Mouse (Mus musculus) thymus, postnatal 36 days (tissue): ENCODE data around the gene Shoc2.
"Not testable (repeated sequence)": the region's sequence is repeated elsewhere in the genome, so short reads cannot be mapped to it uniquely, and the experiment has no call there.

Source experiments
- DNase-seq, 2 experiments: peaks; one replicate each; pipeline ENCODE4 v3.0.0; 2022; ENCODE audit warnings: mixed read lengths in 2 of 2

The Shoc2 gene

GRCm38 (mm10) chr19:53934046-53934445, 10.1 kb upstream of the Shoc2 start:
- DNase-seq: no peak

GRCm38 (mm10) chr19:53939467-53939866, 4.6 kb upstream of the Shoc2 start:
- no peak for DNase-seq

DNA sequence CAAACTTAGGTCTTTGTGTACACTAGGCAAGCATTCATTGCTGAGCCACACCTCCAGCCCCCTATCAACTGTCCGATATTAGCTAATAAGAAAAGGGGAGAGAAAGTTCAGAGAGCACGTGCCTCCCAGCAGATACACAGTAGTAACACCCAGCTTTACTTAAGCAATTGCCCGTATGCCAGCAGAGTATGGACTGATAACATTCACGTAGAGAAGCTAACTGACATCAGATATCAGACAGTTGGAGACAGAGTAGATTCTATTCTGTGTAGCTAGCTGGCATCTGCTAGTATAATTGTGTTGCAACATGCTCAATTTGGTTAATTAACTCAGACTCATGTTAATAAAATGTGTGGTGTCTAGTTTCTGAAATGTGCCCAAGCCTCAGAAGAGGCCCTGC, 3.0 kb upstream of the Shoc2 start:
- DNase-seq: no peak

GRCm38 (mm10) chr19:53942342-53942741, 1.8 kb upstream of the Shoc2 start:
- DNase-seq: no peak

DNA sequence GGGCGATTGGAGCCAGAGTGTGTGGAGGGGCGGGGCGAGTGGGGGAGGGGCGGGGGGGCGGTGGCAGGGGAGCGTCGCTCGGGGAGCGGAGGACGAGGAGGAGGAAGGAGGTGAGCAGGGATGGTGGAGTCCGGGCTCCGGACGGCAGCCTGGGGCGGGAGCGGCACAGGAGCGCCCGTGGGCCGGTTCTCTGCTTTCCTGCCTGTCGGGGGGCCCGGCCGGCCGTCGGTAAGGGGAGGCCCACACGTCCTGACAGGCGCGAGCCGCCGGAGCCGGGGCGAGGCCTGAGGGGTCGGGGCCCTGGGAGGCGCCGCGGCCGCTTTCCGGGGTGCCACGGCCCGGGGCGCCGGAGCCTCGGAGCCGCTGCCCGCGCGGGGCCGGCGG, 672 bp downstream of the Shoc2 start:
- no peak for DNase-seq

GRCm38 (mm10) chr19:53945171-53946042, 1.3 kb downstream of the Shoc2 start:
- peak; percentile 48 to 68 for DNase-seq

- no peak for DNase-seq
Measured at GRCm38 (mm10) chr19:53957513-53957912, 13.4 kb downstream of the Shoc2 start.

DNA sequence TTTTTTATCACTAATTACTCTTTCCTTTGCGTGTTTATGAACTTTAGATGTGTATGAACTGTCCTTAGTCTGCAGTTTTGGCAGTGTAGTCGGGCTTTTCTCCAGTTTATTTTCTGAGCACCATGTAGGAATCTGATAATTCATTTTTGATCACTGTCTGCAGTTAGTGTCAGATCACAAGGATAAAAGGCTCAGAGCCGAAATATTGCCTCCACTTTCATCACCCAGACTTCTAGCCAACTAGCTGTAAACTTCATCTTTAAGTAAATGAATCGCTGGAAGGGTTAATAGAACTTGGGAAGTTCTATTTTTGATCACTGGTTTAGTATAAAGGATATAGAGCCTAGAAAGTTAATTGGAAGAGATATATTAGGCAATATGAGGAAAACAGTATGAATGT, 18.4 kb downstream of the Shoc2 start:
- no peak for DNase-seq

DNA sequence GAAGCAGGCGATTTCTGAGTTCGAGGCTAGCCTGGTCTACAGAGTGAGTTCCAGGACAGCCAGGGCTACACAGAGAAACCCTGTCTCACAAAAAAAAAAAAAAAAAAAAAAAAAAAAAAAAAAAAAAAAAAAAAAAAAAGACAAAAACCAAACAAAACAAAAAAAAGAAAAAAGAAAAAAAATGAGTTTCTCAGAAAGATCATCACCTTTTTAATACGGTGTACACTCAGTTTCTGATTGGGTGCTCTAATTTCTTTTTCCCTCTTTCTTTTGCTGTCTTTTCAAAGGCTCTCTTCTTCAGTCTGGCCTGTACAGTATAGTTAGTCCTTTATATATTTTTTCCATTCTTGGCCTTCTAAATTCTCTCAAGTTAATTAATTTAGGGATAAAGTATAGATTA, 20.2 kb downstream of the Shoc2 start:
- DNase-seq: not testable (repeated sequence)

- DNase-seq: no peak
Measured at GRCm38 (mm10) chr19:53964910-53965633, 21.0 kb downstream of the Shoc2 start.

- DNase-seq: no peak
Measured at GRCm38 (mm10) chr19:53969226-53969625, 25.1 kb downstream of the Shoc2 start.

DNA sequence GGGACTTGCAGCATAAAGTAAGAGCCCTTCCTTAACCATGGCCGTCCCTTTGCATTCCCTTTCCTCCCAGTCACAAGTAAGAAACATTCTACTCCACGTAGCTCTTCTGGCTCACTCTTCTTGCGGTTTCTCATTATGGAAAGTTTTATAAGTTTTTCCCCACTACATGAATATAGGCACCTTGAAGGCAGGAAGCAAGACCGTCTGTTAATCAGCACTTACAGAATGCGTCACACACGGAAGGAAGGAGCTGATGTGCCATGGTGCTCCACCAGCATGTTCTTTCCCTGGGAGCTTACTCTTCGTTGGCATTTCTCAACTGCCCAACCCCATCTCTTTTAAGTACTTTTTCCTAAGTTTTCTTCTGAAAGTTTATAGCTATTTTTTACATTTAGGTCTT, 27.8 kb downstream of the Shoc2 start:
- DNase-seq: no peak

- DNase-seq: no peak
Measured at GRCm38 (mm10) chr19:53973656-53974055, 29.6 kb downstream of the Shoc2 start.

- DNase-seq: no peak
Measured at GRCm38 (mm10) chr19:53982041-53982440, 37.9 kb downstream of the Shoc2 start.

GRCm38 (mm10) chr19:53983336-53983735, 39.2 kb downstream of the Shoc2 start:
- peak; percentile 9 to 13 for DNase-seq

GRCm38 (mm10) chr19:53984628-53985027, 40.5 kb downstream of the Shoc2 start:
- no peak for DNase-seq

DNA sequence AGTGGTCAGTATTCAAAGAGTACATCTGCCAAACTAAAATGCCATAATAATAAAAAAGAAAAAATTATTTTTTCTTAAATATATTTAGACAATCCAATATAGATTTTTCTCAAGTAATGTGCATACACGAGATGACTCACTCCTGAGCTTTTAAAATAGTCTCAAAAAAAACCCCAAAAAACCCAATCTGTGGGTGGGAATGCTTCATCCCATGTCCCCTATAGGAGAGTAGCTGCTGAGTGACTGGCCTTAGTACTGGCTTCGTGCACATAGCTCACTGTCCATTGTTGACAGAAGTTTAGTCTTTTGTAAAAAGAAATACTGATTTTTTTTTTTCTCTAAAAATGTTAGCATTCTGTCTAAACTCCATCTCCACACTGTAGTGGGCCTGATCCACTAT, 46.4 kb downstream of the Shoc2 start:
- DNase-seq: no peak

DNA sequence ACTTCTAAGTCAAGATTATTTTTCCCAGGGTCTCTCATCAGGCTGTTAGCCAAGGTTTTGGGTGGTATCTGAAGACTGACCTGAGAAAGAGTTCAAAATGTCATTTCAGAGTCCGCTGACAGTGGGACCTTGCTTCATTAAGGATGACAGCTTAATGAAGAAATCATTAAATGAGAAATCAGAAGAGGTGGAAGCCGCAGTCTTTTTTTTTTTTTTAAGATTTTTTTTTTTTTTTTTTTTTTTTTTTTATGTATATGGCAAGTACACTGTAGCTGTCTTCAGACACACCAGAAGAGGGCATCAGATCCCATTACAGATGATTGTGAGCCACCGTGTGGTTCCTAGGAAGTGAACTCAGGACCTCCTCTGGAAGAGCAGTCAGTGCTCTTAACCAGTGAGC, 49.8 kb downstream of the Shoc2 start:
- DNase-seq: no peak

DNA sequence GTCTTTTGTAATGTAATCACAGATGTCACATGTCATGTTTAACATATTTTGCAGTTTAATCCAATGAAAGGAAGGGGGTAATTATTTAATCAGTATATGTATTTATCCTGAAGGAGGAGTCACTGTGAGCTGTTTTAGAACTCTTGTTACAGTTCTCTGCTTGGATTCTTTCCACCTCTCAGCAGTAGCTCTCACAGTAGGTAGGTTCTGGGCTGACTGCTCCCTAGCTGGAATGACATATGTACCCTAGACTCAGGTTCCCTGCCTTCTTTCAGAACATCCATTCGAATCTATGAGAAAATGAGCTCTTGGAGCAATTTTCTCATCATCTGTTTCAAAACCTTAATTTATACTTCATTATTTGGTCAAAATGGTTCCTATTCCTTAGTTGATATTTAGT, 50.2 kb downstream of the Shoc2 start:
- no peak for DNase-seq

DNA sequence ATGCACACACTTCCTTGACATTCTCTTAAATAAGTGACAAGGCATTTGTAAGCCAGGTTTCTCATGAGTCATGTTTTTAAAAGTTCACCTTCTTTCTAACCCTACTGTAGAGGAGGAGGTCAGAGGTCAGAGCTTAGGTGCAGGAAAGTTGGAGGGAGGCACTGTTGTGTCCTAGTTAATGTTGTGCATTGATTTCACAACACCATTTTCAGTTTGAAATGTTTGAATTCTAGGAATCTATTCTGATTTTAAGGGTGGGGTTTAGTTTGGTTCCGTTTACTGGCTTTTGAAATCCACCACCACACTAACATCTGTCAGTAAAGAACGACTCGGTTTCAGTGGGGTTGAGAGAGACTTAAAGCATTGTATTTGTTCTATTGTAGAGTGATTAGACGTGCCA, 66.9 kb downstream of the Shoc2 start:
- DNase-seq: no peak

- DNase-seq: no peak
Measured at GRCm38 (mm10) chr19:54014999-54015398, 70.9 kb downstream of the Shoc2 start.

- DNase-seq: no peak
Measured at GRCm38 (mm10) chr19:54015503-54015902, 71.4 kb downstream of the Shoc2 start.

DNA sequence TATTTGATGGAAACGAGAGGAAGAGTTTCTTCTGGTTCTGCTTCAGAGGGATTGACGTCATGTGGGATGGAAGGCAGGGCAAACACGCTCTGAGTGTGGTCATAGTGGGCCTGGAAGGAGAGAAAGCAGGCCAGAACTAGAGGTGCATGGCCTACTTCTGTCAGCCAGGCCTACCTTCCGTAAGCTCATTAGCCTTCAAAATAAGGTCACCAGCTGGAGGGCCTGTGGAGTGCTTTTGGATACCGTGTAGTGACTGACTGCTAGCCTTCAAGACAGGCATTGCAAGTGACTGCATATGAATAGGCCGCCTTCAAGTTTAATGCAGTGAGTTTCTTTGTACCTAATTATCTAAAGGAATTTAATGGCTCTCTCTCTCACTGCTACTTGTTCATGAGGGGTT, 91.0 kb downstream of the Shoc2 start:
- DNase-seq: no peak

GRCm38 (mm10) chr19:54039441-54039840, 95.3 kb downstream of the Shoc2 start:
- DNase-seq: no peak
